Mouse (Mus musculus) urinary bladder, postnatal 25 days (tissue): ENCODE results near the gene Hsd11b2.

Source experiments
- DNase-seq: peaks from one replicate; pipeline ENCODE4 v3.0.0; 2022; ENCODE audit warnings: low spot score

The Hsd11b2 gene

GRCm38 (mm10) chr8:105518436-105519313, at the start of gene Hsd11b2:
Gene Hsd11b2 (plus strand): TSS chr8:105518755.
- no peak for DNase-seq

GRCm38 (mm10) chr8:105469041-105469695, 49.4 kb upstream of the Hsd11b2 start:
- DNase-seq = no peak

GRCm38 (mm10) chr8:105469816-105470215, 48.7 kb upstream of the Hsd11b2 start:
- DNase-seq = no peak

GRCm38 (mm10) chr8:105470262-105470661, 48.3 kb upstream of the Hsd11b2 start:
- no peak for DNase-seq

GRCm38 (mm10) chr8:105470681-105471313, 47.8 kb upstream of the Hsd11b2 start:
- DNase-seq = no peak

- DNase-seq = peak; percentile 87
Measured at GRCm38 (mm10) chr8:105471314-105472015, 47.1 kb upstream of the Hsd11b2 start, which contains the start of gene Tppp3. Gene Tppp3 (minus strand): TSS chr8:105471526.

GRCm38 (mm10) chr8:105472414-105472932, 46.1 kb upstream of the Hsd11b2 start:
- DNase-seq = no peak

- DNase-seq = no peak
Measured at GRCm38 (mm10) chr8:105472983-105473382, 45.6 kb upstream of the Hsd11b2 start.

GRCm38 (mm10) chr8:105473816-105474606, 44.5 kb upstream of the Hsd11b2 start:
- no peak for DNase-seq

- DNase-seq = no peak
Measured at GRCm38 (mm10) chr8:105474680-105475079, 43.9 kb upstream of the Hsd11b2 start.

GRCm38 (mm10) chr8:105475254-105475653, 43.3 kb upstream of the Hsd11b2 start:
- no peak for DNase-seq

- no peak for DNase-seq
Measured at GRCm38 (mm10) chr8:105475742-105476141, 42.8 kb upstream of the Hsd11b2 start.

GRCm38 (mm10) chr8:105476161-105476560, 42.4 kb upstream of the Hsd11b2 start:
- no peak for DNase-seq

- DNase-seq = peak; percentile 58
Measured at GRCm38 (mm10) chr8:105476628-105477413, 41.7 kb upstream of the Hsd11b2 start.

GRCm38 (mm10) chr8:105477792-105478191, 40.8 kb upstream of the Hsd11b2 start:
- DNase-seq = no peak

GRCm38 (mm10) chr8:105481013-105481412, 37.5 kb upstream of the Hsd11b2 start:
- no peak for DNase-seq

GRCm38 (mm10) chr8:105481453-105481852, 37.1 kb upstream of the Hsd11b2 start:
- no peak for DNase-seq

GRCm38 (mm10) chr8:105482123-105482522, 36.4 kb upstream of the Hsd11b2 start:
- DNase-seq = no peak

- peak; percentile 46 for DNase-seq
Measured at GRCm38 (mm10) chr8:105483212-105484029, 35.1 kb upstream of the Hsd11b2 start.
